Mouse (Mus musculus) kidney, embryonic 16.5 days (tissue): ENCODE measurements around the gene Pmp22. TPM values are rescaled to one million over a fixed set of nuclear protein-coding genes. Genes with fewer than 3 reads are reported as not detected.

Experiments used
- ATAC-seq: fragments of 200-750 bp; cut with Nextera tagmentation; 2 replicates; pipeline ENCODE4 v1.8.0; 2017; ENCODE audit warnings: moderate TSS enrichment; ENCODE audit not compliant: low FRiP score, low TSS enrichment
- H3K27ac ChIP-seq: fragments of 300-500 bp; sonication (generic); 2 replicates; pipeline ENCODE4 v1.5.1; 2014; ENCODE audit warnings: low read length
- H3K27me3 ChIP-seq: fragments of 300-500 bp; sonication (generic); 2 replicates; pipeline ENCODE4 v1.6.1; 2014; ENCODE audit warnings: low read length, control low read depth, mixed read lengths; ENCODE audit not compliant: insufficient read depth
- H3K36me3 ChIP-seq: fragments of 300-500 bp; sonication (generic); 2 replicates; pipeline ENCODE4 v1.6.1; 2014; ENCODE audit warnings: low read length, control low read depth, mixed read lengths; ENCODE audit not compliant: insufficient read depth
- H3K4me1 ChIP-seq: fragments of 300-500 bp; sonication (generic); 2 replicates; pipeline ENCODE4 v1.6.1; 2014; ENCODE audit warnings: low read length, control low read depth, mixed read lengths; ENCODE audit not compliant: insufficient read depth
- H3K4me2 ChIP-seq: fragments of 300-500 bp; sonication (generic); replicated peaks from 2 replicates; pipeline ENCODE4 v1.6.1; 2014; ENCODE audit warnings: low read depth, low read length
- H3K4me3 ChIP-seq: fragments of 300-500 bp; sonication (generic); 2 replicates; pipeline ENCODE4 v1.5.1; 2014; ENCODE audit warnings: mild to moderate bottlenecking, low read length
- H3K9ac ChIP-seq: fragments of 300-500 bp; sonication (generic); replicated peaks from 2 replicates; pipeline ENCODE4 v1.6.1; 2014; ENCODE audit warnings: low read length
- H3K9me3 ChIP-seq: fragments of 300-500 bp; sonication (generic); 2 replicates; pipeline ENCODE4 v1.6.1; 2016; ENCODE audit warnings: low read length, control low read depth
- WGBS: fragments of 180-500 bp; shearing (Covaris S2); extraction: QIAGEN DNeasy Blood & Tissue Kit; methylation state at CpG from one replicate; pipeline ENCODE4 v1.1.7; 2014; 5-methylcytosine and 5-hydroxymethylcytosine counted together
- polyA plus RNA-seq: library from polyadenylated mRNA; unstranded; fragments of >200 nt; fragmentation: Nextera tagmentation; extraction: Ambion mirVana; gene quantifications from 2 replicates; pipeline ENCODE4 v1.2.1, GENCODE M21; 2015

Pmp22 gene
- polyA plus RNA-seq, 1 experiment from 2014 or later = 130 TPM

- Histone ChIP-seq H3K4me2 (no peak overlapping the region), H3K9ac (no peak overlapping the region), H3K4me1 (no peaks in the 10 kb centered on the region), H3K4me3 (no peak overlapping the region), H3K27me3 (no peaks in the 10 kb centered on the region), H3K27ac (no peak overlapping the region), H3K36me3 (no peaks in the 10 kb centered on the region), H3K9me3 (no peaks in the 10 kb centered on the region)
- ATAC-seq = no peak
- WGBS = 85% methylated on average over 7 of the region's 7 CpGs
Observed at GRCm38 (mm10) chr11:63103256-63103655, 25.5 kb upstream of the Pmp22 start.

GRCm38 (mm10) chr11:63104026-63104425, 24.8 kb upstream of the Pmp22 start:
- Histone ChIP-seq H3K4me1 (no peaks in the 10 kb centered on the region), H3K4me3 (no peak overlapping the region), H3K27me3 (no peaks in the 10 kb centered on the region), H3K27ac (no peak overlapping the region), H3K9me3 (no peaks in the 10 kb centered on the region), H3K9ac (no peak overlapping the region), H3K36me3 (no peaks in the 10 kb centered on the region), H3K4me2 (no peak overlapping the region)
- WGBS = 81% methylated on average over 2 of the region's 2 CpGs
- ATAC-seq = no peak

- no peaks in the 10 kb centered on the region for H3K4me1 ChIP-seq
- H3K9ac ChIP-seq = no peak overlapping the region
- H3K27ac ChIP-seq = no peak overlapping the region
- H3K36me3 ChIP-seq = no peaks in the 10 kb centered on the region
- H3K4me3 ChIP-seq = no peak overlapping the region
- no peak overlapping the region for H3K4me2 ChIP-seq
- ATAC-seq = no peak
- H3K27me3 ChIP-seq = no peaks in the 10 kb centered on the region
- WGBS = 81% methylated on average over 1 of the region's 1 CpGs
- no peaks in the 10 kb centered on the region for H3K9me3 ChIP-seq
Observed at GRCm38 (mm10) chr11:63109230-63109775, 19.5 kb upstream of the Pmp22 start.

GRCm38 (mm10) chr11:63110329-63110728, 18.5 kb upstream of the Pmp22 start:
- no peaks in the 10 kb centered on the region for H3K4me1 ChIP-seq
- no peak overlapping the region for H3K27ac ChIP-seq
- no peak overlapping the region for H3K4me2 ChIP-seq
- H3K27me3 ChIP-seq = no peaks in the 10 kb centered on the region
- H3K36me3 ChIP-seq = no peaks in the 10 kb centered on the region
- no peak for ATAC-seq
- H3K9ac ChIP-seq = no peak overlapping the region
- H3K4me3 ChIP-seq = no peak overlapping the region
- WGBS = 84% methylated on average over 3 of the region's 3 CpGs
- H3K9me3 ChIP-seq = no peaks in the 10 kb centered on the region

- H3K9me3 ChIP-seq = no peaks in the 10 kb centered on the region
- H3K9ac ChIP-seq = no peak overlapping the region
- no peak for ATAC-seq
- H3K4me1 ChIP-seq = no peaks in the 10 kb centered on the region
- H3K4me3 ChIP-seq = no peak overlapping the region
- no peak overlapping the region for H3K4me2 ChIP-seq
- no peaks in the 10 kb centered on the region for H3K36me3 ChIP-seq
- 83% methylated on average over 8 of the region's 8 CpGs for WGBS
- no peaks in the 10 kb centered on the region for H3K27me3 ChIP-seq
- no peak overlapping the region for H3K27ac ChIP-seq
Observed at GRCm38 (mm10) chr11:63114807-63115641, 13.8 kb upstream of the Pmp22 start.

GRCm38 (mm10) chr11:63116652-63117051, 12.1 kb upstream of the Pmp22 start:
- Histone ChIP-seq H3K27ac (no peak overlapping the region), H3K4me2 (no peak overlapping the region), H3K27me3 (no peaks in the 10 kb centered on the region), H3K36me3 (no peaks in the 10 kb centered on the region), H3K9me3 (no peaks in the 10 kb centered on the region), H3K4me3 (no peak overlapping the region), H3K9ac (no peak overlapping the region), H3K4me1 (no peaks in the 10 kb centered on the region)
- no peak for ATAC-seq
- 86% methylated on average over 5 of the region's 5 CpGs for WGBS

GRCm38 (mm10) chr11:63117266-63117665, 11.5 kb upstream of the Pmp22 start:
- Histone ChIP-seq H3K9ac (no peak overlapping the region), H3K4me1 (no peaks in the 10 kb centered on the region), H3K4me3 (no peak overlapping the region), H3K9me3 (no peaks in the 10 kb centered on the region), H3K4me2 (no peak overlapping the region), H3K27ac (no peak overlapping the region), H3K36me3 (no peaks in the 10 kb centered on the region), H3K27me3 (no peaks in the 10 kb centered on the region)
- 56% methylated on average over 1 of the region's 1 CpGs for WGBS
- no peak for ATAC-seq

GRCm38 (mm10) chr11:63119791-63120190, 9.0 kb upstream of the Pmp22 start:
- H3K36me3 ChIP-seq = no peaks in the 10 kb centered on the region
- H3K4me3 ChIP-seq = no peak overlapping the region
- no peaks in the 10 kb centered on the region for H3K9me3 ChIP-seq
- no peaks in the 10 kb centered on the region for H3K27me3 ChIP-seq
- no peak overlapping the region for H3K9ac ChIP-seq
- no peak overlapping the region for H3K4me2 ChIP-seq
- ATAC-seq = no peak
- no peaks in the 10 kb centered on the region for H3K4me1 ChIP-seq
- H3K27ac ChIP-seq = no peak overlapping the region
- WGBS = 77% methylated on average over 7 of the region's 7 CpGs

GRCm38 (mm10) chr11:63122249-63122648, 6.5 kb upstream of the Pmp22 start:
- H3K4me1 ChIP-seq = no peaks in the 10 kb centered on the region
- H3K36me3 ChIP-seq = no peaks in the 10 kb centered on the region
- no peaks in the 10 kb centered on the region for H3K27me3 ChIP-seq
- H3K4me3 ChIP-seq = no peak overlapping the region
- H3K27ac ChIP-seq = no peak overlapping the region
- ATAC-seq = no peak
- WGBS = 78% methylated on average over 2 of the region's 2 CpGs
- H3K9ac ChIP-seq = no peak overlapping the region
- no peak overlapping the region for H3K4me2 ChIP-seq
- H3K9me3 ChIP-seq = no peaks in the 10 kb centered on the region

GRCm38 (mm10) chr11:63122776-63123350, 5.9 kb upstream of the Pmp22 start:
- no peak for ATAC-seq
- no peaks in the 10 kb centered on the region for H3K36me3 ChIP-seq
- H3K4me3 ChIP-seq = no peak overlapping the region
- H3K27me3 ChIP-seq = no peaks in the 10 kb centered on the region
- H3K9ac ChIP-seq = no peak overlapping the region
- no peaks in the 10 kb centered on the region for H3K9me3 ChIP-seq
- 63% methylated on average over 4 of the region's 4 CpGs for WGBS
- no peaks in the 10 kb centered on the region for H3K4me1 ChIP-seq
- no peak overlapping the region for H3K4me2 ChIP-seq
- no peak overlapping the region for H3K27ac ChIP-seq
